Mouse (Mus musculus) limb, embryonic 10.5 days (tissue): ENCODE results near the gene Utp20. TPM values are rescaled to one million over a fixed set of nuclear protein-coding genes. Genes with fewer than 3 reads are reported as not detected.
"Not testable (repeated sequence)": the region's sequence is repeated elsewhere in the genome, so short reads cannot be mapped to it uniquely, and the experiment has no call there.

ENCODE experiments used
- DNase-seq: peaks from one replicate; pipeline ENCODE4 v3.0.0-alpha.2; 2017; ENCODE audit warnings: low spot score
- H3K27ac ChIP-seq: fragments of 300-500 bp; sonication (generic); 2 replicates; pipeline ENCODE4 v1.5.1; 2016; ENCODE audit warnings: mild to moderate bottlenecking
- H3K27me3 ChIP-seq: fragments of 300-500 bp; sonication (generic); 2 replicates; pipeline ENCODE4 v1.6.1; 2016; ENCODE audit warnings: low read depth, mild to moderate bottlenecking; ENCODE audit not compliant: poor library complexity, severe bottlenecking
- H3K36me3 ChIP-seq: fragments of 300-500 bp; sonication (generic); 2 replicates; pipeline ENCODE4 v1.6.1; 2016; ENCODE audit warnings: mild to moderate bottlenecking, moderate library complexity
- H3K4me1 ChIP-seq: fragments of 300-500 bp; sonication (generic); 2 replicates; pipeline ENCODE4 v1.6.1; 2016
- H3K4me3 ChIP-seq: fragments of 300-500 bp; sonication (generic); 2 replicates; pipeline ENCODE4 v1.5.1; 2016; ENCODE audit warnings: mild to moderate bottlenecking, moderate library complexity
- H3K9me3 ChIP-seq: fragments of 300-500 bp; sonication (generic); replicated peaks from 2 replicates; pipeline ENCODE4 v1.6.1; 2016; ENCODE audit warnings: mild to moderate bottlenecking
- WGBS: fragments of 180-500 bp; shearing (Covaris S2); methylation state at CpG from one replicate; pipeline ENCODE4 v1.1.7; 2016; 5-methylcytosine and 5-hydroxymethylcytosine counted together
- polyA plus RNA-seq: library from polyadenylated mRNA; unstranded; fragments of >200 nt; fragmentation: Nextera tagmentation; extraction: Ambion mirVana; gene quantifications from 2 replicates; pipeline ENCODE4 v1.2.1, GENCODE M21; 2016

The Utp20 gene
- polyA plus RNA-seq, 1 experiment from 2014 or later, result 25.8 TPM

DNA sequence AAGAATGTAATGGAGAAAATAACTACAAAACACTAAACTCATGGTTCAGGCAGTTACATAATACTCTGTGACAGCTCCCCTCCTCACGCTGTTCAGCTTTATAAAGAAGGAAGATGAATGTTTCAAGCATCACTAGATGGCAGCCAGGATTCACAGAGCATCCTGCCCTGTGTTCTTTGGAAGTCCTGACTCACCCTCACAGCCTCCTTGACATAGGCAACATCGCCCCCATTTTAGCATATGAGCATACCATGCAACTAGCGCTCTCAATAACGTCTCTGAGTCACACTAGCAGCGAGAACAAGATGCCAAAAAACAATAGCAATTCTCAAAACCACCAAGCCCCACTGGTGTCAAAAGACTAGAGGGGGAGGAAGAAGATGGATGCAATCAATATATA is 9.3 kb downstream of the Utp20 start:
- Histone ChIP-seq H3K4me1 (no peaks in the 10 kb centered on the region), H3K27me3 (no peaks in the 10 kb centered on the region), H3K9me3 (no peaks in the 10 kb centered on the region), H3K36me3 (peaks cover 91% of the 10 kb centered on the region), H3K4me3 (no peak overlapping the region), H3K27ac (no peak overlapping the region)
- 93% methylated on average over 5 of the region's 5 CpGs for WGBS
- no peak for DNase-seq

DNA sequence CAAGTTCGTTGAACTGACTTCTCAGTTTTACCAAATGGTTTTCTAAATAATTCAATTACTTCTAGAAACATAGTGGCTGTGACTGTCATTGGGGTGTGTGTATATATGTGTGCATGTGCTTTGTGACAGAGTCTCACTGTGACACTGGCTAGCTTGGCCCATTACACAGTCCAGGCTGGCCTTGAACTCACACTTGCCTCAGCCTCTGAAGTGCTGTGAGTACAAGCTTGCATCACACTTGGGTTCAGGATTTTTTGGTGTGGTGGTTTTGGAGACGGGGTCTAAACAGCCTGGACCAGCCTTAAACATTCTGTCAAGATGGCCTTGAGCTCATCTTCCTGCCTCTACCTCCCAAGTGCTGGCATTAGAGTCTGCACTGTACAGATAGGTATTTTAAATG is 11.3 kb downstream of the Utp20 start:
- WGBS, result 95% methylated on average over 2 of the region's 2 CpGs
- Histone ChIP-seq H3K4me1 (no peaks in the 10 kb centered on the region), H3K9me3 (no peaks in the 10 kb centered on the region), H3K36me3 (peaks cover 89% of the 10 kb centered on the region), H3K27me3 (no peaks in the 10 kb centered on the region), H3K4me3 (no peak overlapping the region), H3K27ac (no peak overlapping the region)
- DNase-seq, result no peak

DNA sequence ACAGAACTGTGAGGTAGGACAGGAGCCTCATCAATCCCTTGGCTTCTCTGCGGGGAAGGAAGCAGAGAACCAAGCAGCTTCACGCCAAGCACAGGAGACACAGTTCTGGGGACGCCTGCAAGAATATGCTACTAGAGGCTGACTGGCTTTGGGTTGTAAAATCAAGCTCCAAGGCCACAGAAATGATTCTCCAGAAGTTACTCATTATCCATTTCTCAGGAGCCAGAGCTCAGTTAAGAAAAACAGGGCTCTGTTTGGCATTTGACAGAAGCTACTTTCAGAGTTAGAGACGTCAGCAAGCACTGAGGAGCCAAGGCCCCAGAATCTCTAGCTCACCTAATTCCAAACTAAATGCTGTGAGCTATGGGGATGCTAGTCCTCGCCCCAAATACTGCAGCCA is 14.9 kb downstream of the Utp20 start:
- WGBS, result 96% methylated on average over 5 of the region's 5 CpGs
- no peak for DNase-seq
- peaks cover 95% of the 10 kb centered on the region for H3K36me3 ChIP-seq

DNA sequence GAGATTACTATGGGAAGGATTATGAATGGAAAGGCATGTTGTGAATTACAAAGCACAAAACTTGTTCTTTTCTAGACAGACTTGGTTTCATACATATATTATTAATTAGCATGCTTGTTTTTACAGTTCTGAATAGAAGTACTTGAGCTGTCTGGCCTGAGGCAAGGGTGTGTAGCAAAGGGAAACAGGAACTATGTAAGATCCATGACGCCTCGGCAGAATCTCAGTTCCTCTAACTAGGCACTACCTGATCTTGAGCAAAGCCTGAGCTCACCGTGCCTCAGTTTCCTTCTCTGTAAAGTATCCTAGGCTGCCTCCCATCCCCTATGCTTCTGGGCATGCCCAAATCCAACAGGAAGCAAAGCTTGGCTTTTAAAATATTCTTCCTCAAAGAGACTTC is 24.4 kb downstream of the Utp20 start:
- Histone ChIP-seq H3K36me3 (peaks cover 85% of the 10 kb centered on the region), H3K27me3 (no peaks in the 10 kb centered on the region), H3K27ac (no peak overlapping the region), H3K9me3 (no peaks in the 10 kb centered on the region), H3K4me3 (no peak overlapping the region), H3K4me1 (no peaks in the 10 kb centered on the region)
- 98% methylated on average over 3 of the region's 3 CpGs for WGBS
- DNase-seq, result no peak

More for the DNA sequence above, 14.9 kb downstream of the Utp20 start:
- Histone ChIP-seq H3K4me3 (no peak overlapping the region), H3K27me3 (no peaks in the 10 kb centered on the region), H3K4me1 (no peaks in the 10 kb centered on the region), H3K9me3 (no peaks in the 10 kb centered on the region), H3K27ac (no peak overlapping the region)

DNA sequence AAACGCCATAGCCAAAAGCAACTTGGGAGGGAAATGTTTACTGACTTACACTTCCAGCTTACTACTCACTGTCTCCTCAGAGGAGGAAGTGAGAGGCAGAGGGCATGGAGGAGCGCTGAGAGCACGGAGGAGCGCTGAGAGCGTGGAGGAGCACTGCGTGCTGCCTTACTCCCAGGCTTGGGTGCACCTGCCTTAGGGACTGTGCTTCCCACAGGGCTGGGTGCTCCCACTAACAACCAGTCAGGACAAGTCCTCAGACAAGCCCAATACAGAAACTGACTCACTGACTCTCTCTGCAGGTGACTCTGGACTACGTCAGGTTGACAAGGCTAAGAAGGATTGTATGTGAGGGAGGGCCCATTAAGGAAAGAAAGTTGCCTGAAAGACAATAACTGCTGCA is 27.2 kb downstream of the Utp20 start:
- no peak for DNase-seq
- Histone ChIP-seq H3K4me1 (no peaks in the 10 kb centered on the region), H3K27ac (no peak overlapping the region), H3K9me3 (no peaks in the 10 kb centered on the region), H3K36me3 (peaks cover 88% of the 10 kb centered on the region), H3K4me3 (no peak overlapping the region), H3K27me3 (no peaks in the 10 kb centered on the region)
- WGBS, result 93% methylated on average over 7 of the region's 7 CpGs

DNA sequence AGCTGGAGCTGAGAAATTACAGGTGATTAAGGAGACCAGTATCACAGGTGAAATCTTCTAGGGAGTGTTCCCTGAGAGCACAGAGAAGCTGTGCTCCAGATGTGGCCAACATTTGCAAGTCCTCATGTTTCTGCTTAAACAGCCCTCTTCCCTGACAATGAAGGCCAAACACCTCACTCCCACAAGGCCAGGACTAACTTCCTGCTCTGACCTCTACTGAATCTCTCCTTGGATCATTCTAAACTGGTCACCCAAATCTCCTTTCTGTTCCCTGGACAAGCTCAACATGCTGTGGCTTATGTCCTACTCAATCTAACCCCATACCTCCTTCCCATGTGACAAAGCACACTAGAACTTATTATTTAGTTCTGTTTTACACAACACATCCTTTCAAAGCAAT is 29.2 kb downstream of the Utp20 start:
- Histone ChIP-seq H3K4me3 (no peak overlapping the region), H3K27ac (no peak overlapping the region), H3K27me3 (no peaks in the 10 kb centered on the region), H3K36me3 (peaks cover 92% of the 10 kb centered on the region), H3K4me1 (no peaks in the 10 kb centered on the region), H3K9me3 (no peaks in the 10 kb centered on the region)
- DNase-seq, result no peak

DNA sequence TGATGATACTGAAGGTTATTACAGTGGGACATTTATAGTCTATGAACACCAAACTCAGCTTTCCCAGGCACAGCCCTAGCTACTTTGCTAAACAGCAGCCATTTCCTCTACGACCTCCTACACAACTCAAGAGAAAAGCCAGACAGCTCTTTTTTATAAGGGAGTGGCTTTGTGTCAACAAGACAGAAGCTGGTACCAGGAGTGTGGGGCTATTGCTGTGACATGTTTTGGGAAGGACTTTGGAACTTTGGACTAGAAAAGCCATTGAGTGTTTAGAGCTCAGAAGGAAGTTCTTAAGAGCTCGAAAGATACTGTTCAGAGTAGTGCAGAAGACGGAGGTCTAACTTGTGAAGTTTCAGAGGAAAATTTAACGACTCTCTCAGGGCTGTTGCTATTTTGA is 29.7 kb downstream of the Utp20 start:
- H3K4me1 ChIP-seq, result no peaks in the 10 kb centered on the region
- DNase-seq, result no peak
- no peak overlapping the region for H3K27ac ChIP-seq
- peaks cover 94% of the 10 kb centered on the region for H3K36me3 ChIP-seq
- H3K9me3 ChIP-seq, result no peaks in the 10 kb centered on the region
- no peaks in the 10 kb centered on the region for H3K27me3 ChIP-seq
- WGBS, result 90% methylated on average over 4 of the region's 4 CpGs
- H3K4me3 ChIP-seq, result no peak overlapping the region

DNA sequence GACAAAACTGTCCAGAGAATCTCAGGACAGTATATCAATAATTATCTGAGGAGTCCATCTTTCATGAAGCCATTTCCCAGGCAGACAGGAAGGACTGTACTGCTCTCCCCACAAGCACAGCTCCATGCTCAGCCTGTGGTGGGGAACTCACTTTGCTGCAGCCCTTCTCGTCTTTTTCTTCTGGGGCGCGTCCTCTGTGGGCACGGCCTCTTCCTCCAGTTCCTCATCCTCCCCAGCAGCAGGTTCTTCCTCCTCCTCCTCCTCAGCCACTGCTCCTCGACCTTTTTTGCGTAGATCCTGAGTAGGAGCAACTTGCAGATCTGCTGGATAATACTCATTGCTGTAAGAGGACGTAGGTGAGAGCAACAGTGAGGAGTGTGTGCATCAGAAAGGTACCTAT is 31.4 kb downstream of the Utp20 start:
- 95% methylated on average over 7 of the region's 7 CpGs for WGBS
- Histone ChIP-seq H3K4me1 (no peaks in the 10 kb centered on the region), H3K27me3 (no peaks in the 10 kb centered on the region), H3K9me3 (no peaks in the 10 kb centered on the region), H3K4me3 (no peak overlapping the region), H3K36me3 (peaks cover 99% of the 10 kb centered on the region), H3K27ac (no peak overlapping the region)
- no peak for DNase-seq

DNA sequence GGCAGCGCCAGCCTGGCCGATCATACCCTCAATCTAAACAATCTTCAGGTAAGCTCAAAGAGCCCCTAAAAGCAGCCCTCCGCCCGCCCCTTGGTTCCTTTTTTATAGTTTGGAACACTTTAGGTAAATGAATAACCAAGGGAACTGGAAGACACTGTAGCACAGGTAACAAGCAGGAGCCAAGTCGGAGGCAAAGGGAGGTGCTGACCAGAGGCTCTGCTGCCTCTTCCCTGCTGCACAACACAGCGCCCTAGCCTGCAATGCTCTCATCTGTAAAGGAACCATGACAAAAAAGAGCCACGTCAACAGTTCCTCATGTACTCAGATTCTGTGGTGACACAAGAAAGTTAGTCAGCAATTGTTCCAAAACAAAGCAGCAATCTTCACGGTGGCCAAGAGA is 32.0 kb downstream of the Utp20 start:
- Histone ChIP-seq H3K36me3 (peaks cover 95% of the 10 kb centered on the region), H3K27ac (no peak overlapping the region), H3K27me3 (no peaks in the 10 kb centered on the region), H3K9me3 (no peaks in the 10 kb centered on the region), H3K4me1 (no peaks in the 10 kb centered on the region), H3K4me3 (no peak overlapping the region)
- no peak for DNase-seq
- WGBS, result 96% methylated on average over 8 of the region's 8 CpGs

DNA sequence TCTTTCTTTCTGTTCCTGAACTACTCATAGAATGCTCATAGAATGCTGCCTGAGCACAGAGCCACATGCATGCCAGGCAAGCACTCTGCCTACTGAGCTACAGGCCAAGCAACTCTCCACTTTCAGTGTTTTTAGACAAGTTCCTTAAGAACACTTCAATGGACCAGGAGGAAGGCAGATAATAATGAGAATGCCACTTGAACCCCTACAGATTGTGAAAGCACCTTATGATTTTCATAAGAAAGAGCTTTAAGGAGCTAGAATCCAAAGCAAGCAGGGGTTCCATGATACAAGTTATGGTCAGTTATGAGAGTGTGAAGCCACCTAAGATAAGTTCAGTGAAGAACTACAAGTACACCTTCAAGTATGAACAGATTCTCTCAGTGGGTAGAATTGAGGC is 32.9 kb downstream of the Utp20 start:
- no peak overlapping the region for H3K4me3 ChIP-seq
- H3K36me3 ChIP-seq, result peaks cover 90% of the 10 kb centered on the region

DNA sequence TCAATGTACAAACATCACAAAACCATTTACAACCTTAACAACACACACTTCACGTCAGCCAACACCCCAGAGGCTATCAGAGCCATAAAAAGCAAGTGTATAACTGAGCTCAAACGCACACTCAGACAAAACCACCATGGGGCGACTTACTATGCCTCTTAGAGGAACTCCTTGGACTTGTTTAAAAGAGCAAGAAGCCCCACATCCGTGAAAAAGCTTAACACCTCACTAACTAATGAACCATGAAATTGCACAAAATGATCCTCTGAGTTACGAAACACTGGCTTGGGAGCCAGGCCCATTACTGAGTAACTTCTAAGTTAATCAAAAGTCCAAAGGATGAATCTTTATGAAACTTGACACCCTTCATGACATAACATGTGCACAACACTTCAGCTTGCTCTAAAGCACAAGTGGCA is 42.1 kb downstream of the Utp20 start:
- Histone ChIP-seq H3K4me1 (no peaks in the 10 kb centered on the region), H3K36me3 (peaks cover 77% of the 10 kb centered on the region), H3K27ac (no peak overlapping the region), H3K27me3 (no peaks in the 10 kb centered on the region), H3K4me3 (no peak overlapping the region), H3K9me3 (no peaks in the 10 kb centered on the region)
- DNase-seq, result no peak
- 77% methylated on average over 5 of the region's 5 CpGs for WGBS

More for the DNA sequence above, 32.9 kb downstream of the Utp20 start:
- Histone ChIP-seq H3K4me1 (no peaks in the 10 kb centered on the region), H3K27ac (no peak overlapping the region), H3K9me3 (no peaks in the 10 kb centered on the region), H3K27me3 (no peaks in the 10 kb centered on the region)
- no peak for DNase-seq

DNA sequence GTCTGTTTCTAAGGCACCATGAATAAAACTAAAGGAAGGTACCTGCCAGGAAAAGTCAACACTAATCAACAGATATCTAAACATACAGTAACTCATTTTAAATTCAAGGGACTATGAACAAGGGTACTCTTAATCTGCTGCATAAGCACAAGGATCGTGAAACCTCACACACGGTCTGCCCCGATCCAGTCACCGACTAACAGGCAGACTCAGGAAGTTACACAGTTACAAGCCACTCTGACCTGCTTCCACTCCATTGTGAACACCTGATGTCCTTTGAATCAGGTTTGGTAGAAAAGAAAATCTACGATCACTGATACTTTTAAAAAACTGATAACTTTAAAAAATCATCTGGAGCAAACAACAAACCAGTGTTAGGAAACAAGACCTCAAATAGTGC is 42.7 kb downstream of the Utp20 start:
- Histone ChIP-seq H3K4me3 (no peak overlapping the region), H3K27ac (no peak overlapping the region), H3K9me3 (no peaks in the 10 kb centered on the region), H3K4me1 (no peaks in the 10 kb centered on the region), H3K36me3 (peaks cover 82% of the 10 kb centered on the region), H3K27me3 (no peaks in the 10 kb centered on the region)
- no peak for DNase-seq
- 97% methylated on average over 5 of the region's 5 CpGs for WGBS

DNA sequence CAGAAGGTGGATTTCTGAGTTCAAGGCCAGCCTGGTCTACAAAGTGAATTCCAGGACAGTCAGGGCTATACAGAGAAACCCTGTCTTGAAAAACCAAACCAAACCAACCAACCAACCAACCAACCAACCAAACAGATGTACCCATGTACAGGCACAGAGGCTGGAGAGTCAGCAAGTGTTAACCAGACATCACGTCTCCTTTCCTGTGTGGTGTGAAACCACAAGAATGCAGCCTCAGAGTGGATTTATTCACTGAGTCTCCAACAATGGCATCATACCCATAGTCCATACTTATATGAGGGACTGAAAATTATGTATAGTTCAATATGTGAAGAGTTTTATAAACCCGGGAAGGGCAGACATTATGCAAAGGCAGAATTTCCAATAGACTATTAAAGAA is 43.5 kb downstream of the Utp20 start:
- H3K27ac ChIP-seq, result not testable (repeated sequence)
- peaks cover 84% of the 10 kb centered on the region for H3K36me3 ChIP-seq

DNA sequence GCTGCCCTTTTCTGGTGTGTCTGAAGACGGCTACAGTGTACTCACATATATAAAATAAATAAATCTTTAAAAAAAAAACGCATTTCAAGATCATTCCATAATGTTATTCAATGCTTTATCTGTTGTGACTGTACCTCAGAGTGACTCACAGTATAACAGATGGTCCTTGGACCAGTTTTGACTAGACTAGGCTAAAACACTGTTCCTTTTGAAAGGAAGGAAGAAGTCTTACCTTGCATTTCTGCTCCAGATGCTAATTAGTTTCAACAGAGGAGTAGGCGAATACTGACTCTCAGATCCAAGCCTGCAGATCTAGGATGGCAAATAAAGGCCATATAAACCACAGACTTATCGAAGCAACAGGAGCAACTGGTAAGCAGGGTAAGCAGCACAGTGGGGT is 45.9 kb downstream of the Utp20 start:
- peaks cover 84% of the 10 kb centered on the region for H3K36me3 ChIP-seq
- no peak for DNase-seq
- WGBS, result 85% methylated on average over 4 of the region's 4 CpGs
- no peaks in the 10 kb centered on the region for H3K9me3 ChIP-seq
- no peaks in the 10 kb centered on the region for H3K27me3 ChIP-seq
- H3K4me3 ChIP-seq, result no peak overlapping the region
- H3K27ac ChIP-seq, result no peak overlapping the region
- H3K4me1 ChIP-seq, result no peaks in the 10 kb centered on the region

More for the DNA sequence above, 43.5 kb downstream of the Utp20 start:
- not testable (repeated sequence) for H3K9me3 ChIP-seq, H3K4me1 ChIP-seq, H3K4me3 ChIP-seq, DNase-seq, H3K27me3 ChIP-seq
- 88% methylated on average over 2 of the region's 2 CpGs for WGBS
